Mouse (Mus musculus) ES-E14 (cell line): Measurements from ENCODE around the gene Tctex1d2.

ENCODE experiments used
- MAFK ChIP-seq: IDR thresholded peaks from 2 replicates; pipeline ENCODE4 v1.6.1; 2014; ENCODE audit warnings: mild to moderate bottlenecking, low read depth, low read length, inconsistent platforms; ENCODE audit not compliant: insufficient read depth
- ZC3H11A ChIP-seq: IDR thresholded peaks from 2 replicates; pipeline ENCODE4 v1.6.1; 2012; ENCODE audit warnings: low read depth, mild to moderate bottlenecking, inconsistent platforms, low read length, borderline replicate concordance

DNA sequence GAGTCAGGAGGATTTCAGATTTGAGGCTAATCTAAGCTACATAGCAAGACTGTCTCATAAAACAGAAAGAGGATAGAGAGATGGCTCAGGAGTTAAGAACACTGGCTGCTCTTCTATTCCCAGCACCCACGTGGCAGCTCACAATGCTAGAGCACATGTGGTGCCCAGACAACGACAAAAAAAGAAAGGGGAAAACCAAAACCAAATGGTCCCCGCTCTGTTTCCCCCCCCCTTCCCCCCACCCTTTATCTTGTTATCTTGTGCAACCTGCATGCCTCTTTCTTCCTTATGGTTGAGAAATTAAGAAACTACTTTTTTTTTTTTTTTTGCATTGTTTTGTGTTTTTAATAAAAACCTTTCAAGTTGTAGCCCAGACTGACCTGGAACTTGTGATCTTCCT is 49.0 kb downstream of the Tctex1d2 start:
- no peak for TF ChIP-seq ZC3H11A
- no peak for TF ChIP-seq MAFK
